Mouse (Mus musculus) CH12.LX (cell line): ENCODE measurements around the gene Gas2l1.

Experiments
- MEF2A ChIP-seq: IDR thresholded peaks from 2 replicates; pipeline ENCODE4 v1.6.1; 2014; ENCODE audit warnings: low read depth, mild to moderate bottlenecking, inconsistent platforms, low read length, improper control_type of control experiment, borderline replicate concordance
- SMC3 ChIP-seq: IDR thresholded peaks from 2 replicates; pipeline ENCODE4 v1.6.1; 2011; ENCODE audit warnings: low read depth, low read length, improper control_type of control experiment

DNA sequence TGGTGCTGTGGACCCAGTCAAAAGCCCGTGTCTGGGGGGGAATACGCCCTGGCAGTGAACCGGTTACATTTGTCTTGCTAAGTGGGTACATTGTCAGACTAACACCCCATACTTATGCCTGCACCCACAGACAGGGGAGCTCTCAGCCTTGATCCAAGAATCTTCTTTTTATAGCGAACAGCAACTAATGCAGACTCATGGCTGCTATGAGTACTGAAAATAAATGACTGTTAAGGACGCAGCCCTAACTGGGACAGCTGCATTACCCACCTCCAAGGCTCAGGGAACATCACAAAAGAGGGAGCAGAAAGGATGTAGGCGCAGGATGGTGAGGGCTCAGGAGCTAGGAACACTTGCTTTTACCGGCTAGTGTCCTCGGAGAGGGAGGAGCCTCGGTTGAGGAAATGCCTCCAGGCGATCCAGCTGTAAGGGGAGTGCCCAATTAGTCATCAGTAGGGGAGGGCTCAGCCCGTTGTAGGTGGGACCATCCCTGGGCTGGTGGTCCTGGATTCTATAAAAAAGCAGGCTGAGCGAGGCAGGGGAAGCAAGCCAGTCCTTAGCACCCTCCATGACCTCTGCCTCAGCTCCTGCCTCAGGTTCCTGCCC is 18.7 kb downstream of the Gas2l1 start:
- no peak for TF ChIP-seq MEF2A
- no peak for TF ChIP-seq SMC3
